Mouse (Mus musculus): ENCODE measurements around the gene Pcyt1a.
"Not testable (repeated sequence)": the region's sequence is repeated elsewhere in the genome, so short reads cannot be mapped to it uniquely, and the experiment has no call there.

The Pcyt1a gene

DNA sequence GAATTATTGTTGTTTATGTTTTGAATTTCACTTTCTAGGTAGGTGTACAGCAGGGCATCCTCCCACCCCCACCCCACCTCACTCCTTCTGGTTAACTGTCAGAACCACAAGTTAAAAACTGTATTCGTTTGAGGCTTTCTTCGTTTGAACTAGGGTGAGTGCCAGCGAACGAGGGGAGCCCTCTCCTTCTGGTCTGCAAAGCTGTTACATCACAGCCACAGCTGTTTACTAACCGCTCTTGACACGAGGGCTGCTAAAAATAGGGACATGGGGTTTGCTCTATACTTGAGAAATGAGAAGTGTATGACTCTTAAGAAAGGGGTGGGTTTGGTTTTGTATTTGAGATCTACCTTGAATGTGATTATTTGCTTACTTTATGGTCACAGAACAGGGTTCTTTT lies 3.3 kb downstream of the Pcyt1a start:
- no peak for DNase-seq

DNA sequence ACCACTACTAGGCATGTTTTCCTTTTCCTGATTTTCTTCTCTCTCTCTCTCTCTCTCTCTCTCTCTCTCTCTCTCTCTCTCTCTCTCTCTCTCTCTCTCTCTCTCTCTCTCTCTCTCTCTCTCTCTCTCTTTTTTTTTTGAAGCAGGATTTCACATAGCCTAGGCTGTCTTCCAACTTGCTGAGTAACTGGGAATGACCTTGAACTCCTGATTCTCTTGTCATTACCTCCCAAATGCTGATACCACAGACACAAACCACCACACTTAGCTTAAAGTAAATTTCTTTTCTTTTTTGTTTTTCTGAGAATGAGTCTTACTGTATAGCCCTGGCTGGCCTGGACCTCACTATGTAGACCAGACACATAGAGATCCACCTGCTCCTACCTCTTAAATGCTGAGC lies 4.0 kb downstream of the Pcyt1a start:
- DNase-seq, result no peak

GRCm38 (mm10) chr16:32436657-32437056 lies 5.9 kb downstream of the Pcyt1a start:
- DNase-seq, result no peak

- no peak for DNase-seq
Observed at GRCm38 (mm10) chr16:32437266-32437665, 6.5 kb downstream of the Pcyt1a start.

GRCm38 (mm10) chr16:32441432-32441831 lies 10.7 kb downstream of the Pcyt1a start:
- no peak for DNase-seq

GRCm38 (mm10) chr16:32444615-32445014 lies 13.9 kb downstream of the Pcyt1a start:
- not testable (repeated sequence) for DNase-seq

DNA sequence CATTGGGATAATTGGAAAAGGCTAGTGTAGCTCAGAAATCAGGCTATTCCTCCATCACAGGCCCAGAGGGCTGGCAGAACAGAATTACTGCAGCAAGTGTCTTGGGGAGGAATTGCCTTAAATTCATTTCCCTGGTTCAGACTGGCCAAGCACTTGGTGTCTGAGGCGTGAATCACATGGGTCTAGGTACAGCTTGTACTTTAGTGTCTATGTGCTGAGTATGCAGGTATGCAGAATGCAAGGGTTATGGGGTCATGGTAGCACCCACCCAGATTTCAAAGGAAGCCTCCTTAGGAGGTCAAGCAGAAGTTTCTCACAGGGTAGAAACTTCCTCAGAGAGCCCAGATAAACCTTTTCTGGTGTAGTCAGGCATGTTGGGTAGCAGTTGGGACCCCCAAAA lies 14.8 kb downstream of the Pcyt1a start:
- no peak for DNase-seq

DNA sequence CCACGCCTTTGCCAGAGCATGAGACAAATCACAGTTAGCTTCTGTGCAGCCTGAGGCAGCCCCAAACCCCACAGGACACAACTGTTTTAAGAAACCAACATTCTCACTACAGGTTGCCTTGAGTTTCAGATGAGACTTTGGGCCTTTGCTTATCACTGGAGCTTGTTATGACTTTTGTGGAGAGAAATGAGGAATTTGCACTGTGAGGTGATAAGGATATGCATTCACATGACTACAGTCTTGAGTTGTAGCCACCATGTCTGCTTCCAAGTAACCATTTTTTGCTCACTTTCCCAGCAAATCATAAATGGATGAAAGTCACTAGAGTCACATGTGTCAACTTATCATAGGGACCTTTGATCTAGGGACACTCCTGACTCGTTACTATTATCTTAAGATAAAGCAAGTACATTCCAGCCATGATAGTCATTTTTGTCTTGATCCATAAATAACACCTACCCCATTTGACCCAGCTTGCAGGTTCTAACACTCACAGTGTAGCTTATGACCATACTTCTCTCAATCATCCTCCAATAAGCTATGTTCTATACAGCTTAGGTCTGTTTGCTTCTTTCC lies 15.9 kb downstream of the Pcyt1a start:
- no peak for DNase-seq

- DNase-seq, result no peak
Observed at GRCm38 (mm10) chr16:32449665-32450064, 18.9 kb downstream of the Pcyt1a start.

DNA sequence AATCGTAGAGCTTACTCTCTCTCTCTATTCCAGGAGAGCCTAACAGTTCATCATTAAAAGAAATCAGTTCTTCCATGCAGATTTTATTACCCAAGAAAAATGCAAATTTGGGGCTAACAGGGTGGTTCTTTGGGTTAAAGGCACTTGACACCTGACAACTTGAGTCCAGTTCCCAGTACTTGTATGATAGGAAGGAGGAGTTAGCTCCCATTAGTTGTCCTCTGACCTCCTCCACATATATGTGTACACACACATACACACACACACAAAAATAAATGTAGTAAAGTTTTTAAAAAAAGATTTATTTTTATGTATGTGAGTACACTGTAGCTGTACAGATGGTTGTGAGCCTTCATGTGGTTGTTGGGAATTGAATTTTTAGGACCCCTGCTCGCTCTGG lies 19.4 kb downstream of the Pcyt1a start:
- no peak for DNase-seq

GRCm38 (mm10) chr16:32453102-32453501 lies 22.4 kb downstream of the Pcyt1a start:
- no peak for DNase-seq

GRCm38 (mm10) chr16:32454646-32455045 lies 23.9 kb downstream of the Pcyt1a start:
- DNase-seq, result no peak

DNA sequence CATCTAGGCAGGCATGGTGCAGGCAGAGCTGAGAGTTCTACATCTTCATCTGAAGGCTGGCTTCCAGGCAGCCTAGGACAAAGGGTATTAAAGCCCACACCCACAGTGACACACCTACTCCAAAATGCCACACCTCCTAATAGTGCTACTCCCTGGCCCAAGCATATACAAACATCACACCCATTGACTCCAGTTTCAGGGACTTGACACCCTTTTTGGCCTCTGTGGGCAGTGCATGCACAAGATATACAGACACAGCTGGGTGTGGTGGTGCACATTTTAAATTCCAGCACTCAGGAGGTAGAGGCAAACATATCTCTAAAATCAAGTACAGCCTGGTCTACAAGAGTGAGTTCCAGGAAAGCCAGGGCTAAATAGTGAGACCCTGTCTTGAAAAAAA lies 25.4 kb downstream of the Pcyt1a start:
- DNase-seq, result no peak

DNA sequence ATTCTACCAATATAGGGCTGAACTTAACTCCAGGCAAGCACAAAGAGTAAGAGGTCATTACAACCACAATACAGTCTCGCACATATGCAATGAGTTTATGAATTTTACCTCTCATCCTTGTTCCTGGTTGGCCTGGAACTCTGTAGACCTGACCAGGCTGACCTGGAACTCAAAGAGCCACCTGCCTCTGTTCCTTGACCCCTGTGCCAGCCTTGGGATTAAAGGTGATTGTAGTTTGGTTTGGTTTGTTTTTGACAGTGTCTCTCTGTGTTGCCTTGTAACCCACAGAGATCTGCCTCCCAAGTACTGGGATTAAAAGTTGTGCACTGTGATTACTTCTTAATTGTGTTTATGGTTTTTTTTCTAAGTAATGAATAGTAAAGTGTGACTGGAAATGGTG lies 26.0 kb downstream of the Pcyt1a start:
- DNase-seq, result no peak

- DNase-seq, result peak; percentile 59 to 62
Observed at GRCm38 (mm10) chr16:32457589-32458386, 27.1 kb downstream of the Pcyt1a start.

DNA sequence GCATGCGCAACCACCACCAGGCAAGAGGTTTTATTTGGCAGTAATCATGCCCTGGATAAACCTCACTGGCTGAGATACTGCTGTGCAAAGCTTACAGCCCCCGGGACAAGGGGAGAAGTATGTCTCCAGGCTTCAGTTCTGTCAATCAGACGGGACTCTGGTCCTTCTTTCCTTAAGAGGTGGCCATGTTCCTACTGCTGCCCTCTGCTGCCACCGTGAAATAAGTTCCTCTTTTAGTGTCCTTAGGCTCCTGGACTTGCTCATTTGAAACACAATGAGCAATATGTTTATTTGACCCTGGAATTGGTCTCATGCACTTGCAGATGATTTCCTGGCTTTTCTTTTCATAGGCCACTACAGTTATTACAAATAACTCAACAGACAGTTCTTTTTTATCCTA lies 29.8 kb downstream of the Pcyt1a start:
- DNase-seq, result peak in 1 of 2 experiments; percentile 13

DNA sequence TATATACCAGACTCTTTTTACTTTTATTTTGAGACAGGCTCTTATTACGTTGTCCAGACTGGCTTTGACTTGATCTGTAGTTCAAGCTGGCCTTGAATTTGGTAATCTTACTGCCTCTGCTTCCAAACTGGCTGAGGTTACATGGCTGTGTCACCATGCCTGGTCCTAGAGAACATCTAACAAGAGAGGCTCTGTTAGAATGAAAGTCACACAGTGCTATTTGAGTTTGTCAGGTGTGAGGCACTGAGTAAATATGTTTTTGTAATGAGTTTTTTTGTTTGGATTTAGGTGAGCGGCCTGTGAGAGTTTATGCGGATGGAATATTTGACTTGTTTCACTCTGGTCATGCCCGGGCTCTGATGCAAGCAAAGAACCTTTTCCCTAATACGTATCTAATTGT lies 31.0 kb downstream of the Pcyt1a start:
- no peak for DNase-seq

GRCm38 (mm10) chr16:32462950-32463349 lies 32.2 kb downstream of the Pcyt1a start:
- no peak for DNase-seq

- no peak for DNase-seq
Observed at GRCm38 (mm10) chr16:32463426-32463825, 32.7 kb downstream of the Pcyt1a start.

DNA sequence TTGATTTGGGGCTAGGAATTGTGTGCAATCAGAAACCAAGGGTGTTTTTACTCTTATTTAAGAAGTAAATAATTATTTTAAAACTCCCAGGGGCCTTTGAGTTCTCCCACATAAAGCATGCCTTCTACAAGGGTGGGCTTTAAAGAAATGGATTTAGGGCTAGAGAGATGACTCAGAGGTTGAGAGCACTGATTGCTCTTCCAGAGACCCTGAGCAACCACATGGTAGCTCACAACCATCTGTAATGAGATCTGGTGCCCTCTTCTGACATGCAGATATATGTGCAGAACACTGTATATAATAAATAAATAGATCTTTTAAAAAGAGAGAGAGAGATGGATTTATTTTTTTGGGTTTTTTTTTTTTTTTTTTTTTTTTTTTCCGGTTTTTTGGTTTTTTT lies 34.2 kb downstream of the Pcyt1a start:
- no peak for DNase-seq

- no peak for DNase-seq
Observed at GRCm38 (mm10) chr16:32468488-32468887, 37.8 kb downstream of the Pcyt1a start.

- DNase-seq, result no peak
Observed at GRCm38 (mm10) chr16:32469404-32470105, 38.8 kb downstream of the Pcyt1a start.

GRCm38 (mm10) chr16:32472276-32473015 lies 41.7 kb downstream of the Pcyt1a start:
- no peak for DNase-seq
